Mouse (Mus musculus) megakaryocyte-erythroid progenitor cell, adult 5-6 weeks (primary cell): ENCODE data around the gene Sept9. TPM values are rescaled to one million over a fixed set of nuclear protein-coding genes. Genes with fewer than 3 reads are reported as not detected.
A peak's percentile ranks its signal among the peaks of the same experiment; 100 is the strongest.

Experiments
- ATAC-seq: replicated peaks from 2 replicates; pipeline ENCODE4 v1.8.0; 2016; ENCODE audit warnings: mild to moderate bottlenecking, inconsistent platforms; ENCODE audit not compliant: severe bottlenecking, poor library complexity, low FRiP score, low TSS enrichment
- total RNA-seq, 2 experiments: library from RNA; stranded (forward) in 1 of 2; stranded (reverse) in 1 of 2; fragments of 200-1000, 215-1000 nt in 1 of 2; fragments of >200 nt in 1 of 2; fragmentation: Nextera tagmentation in 1 of 2; gene quantifications; 2 replicates each; pipeline ENCODE4 v1.2.3; 2014 to 2017

The Sept9 gene
- total RNA-seq, 2 experiments from 2014 or later = 46.9 to 60.5 TPM

GRCm38 (mm10) chr11:117301716-117302115 lies 102.3 kb downstream of the Sept9 start:
- ATAC-seq = no peak

DNA sequence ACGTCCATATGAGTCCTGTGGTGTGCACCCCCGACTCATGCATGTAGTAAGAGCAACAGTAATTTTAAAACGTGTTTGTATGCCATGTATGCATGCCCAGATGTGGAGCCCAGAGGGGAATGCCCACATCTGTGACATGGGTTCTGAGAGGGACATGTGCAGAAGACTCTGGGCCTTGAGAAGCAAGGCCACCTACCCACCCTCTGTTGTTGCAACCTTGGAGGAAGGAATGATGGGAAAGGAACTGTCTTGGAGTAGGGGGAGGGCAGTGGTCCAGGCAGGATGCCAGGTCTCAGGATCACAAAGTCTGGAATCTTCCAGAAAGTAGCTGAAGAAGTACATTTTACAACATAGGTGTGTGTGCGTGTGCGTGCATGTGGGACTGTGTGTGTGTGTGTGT lies 102.9 kb downstream of the Sept9 start:
- ATAC-seq = no peak

DNA sequence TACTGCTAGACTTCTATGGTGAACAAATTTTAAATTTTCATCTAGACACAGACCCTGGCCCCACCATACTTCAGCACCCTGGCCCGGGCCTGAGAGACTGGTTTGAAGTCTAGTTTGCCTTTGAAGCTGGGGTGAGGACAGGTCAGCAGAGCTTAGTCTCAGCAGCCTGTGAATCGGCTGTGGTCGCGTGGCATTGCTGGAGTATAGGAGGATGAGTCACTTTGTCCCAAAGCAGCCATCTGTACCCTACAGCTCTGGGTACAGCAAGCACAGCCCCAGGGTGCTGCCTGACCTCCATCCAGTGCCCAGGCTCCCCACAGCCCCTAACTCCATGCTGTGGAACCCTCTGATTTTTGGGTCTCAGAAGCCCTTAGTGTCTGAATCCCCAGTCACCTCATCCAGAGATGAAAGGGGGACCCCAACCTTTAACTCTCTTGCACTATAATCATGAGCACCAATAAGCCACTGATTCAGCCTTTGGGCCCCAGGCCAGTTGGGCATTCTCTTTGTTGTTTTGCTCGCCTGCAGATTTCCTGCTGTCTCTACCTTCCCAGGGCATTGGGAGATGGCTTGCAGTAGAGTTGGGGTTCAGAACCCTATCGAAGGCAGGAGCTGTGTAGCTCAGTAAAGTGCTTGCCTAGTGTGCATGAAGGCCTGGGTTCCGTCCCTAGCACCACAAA lies 106.2 kb downstream of the Sept9 start:
- ATAC-seq = no peak

DNA sequence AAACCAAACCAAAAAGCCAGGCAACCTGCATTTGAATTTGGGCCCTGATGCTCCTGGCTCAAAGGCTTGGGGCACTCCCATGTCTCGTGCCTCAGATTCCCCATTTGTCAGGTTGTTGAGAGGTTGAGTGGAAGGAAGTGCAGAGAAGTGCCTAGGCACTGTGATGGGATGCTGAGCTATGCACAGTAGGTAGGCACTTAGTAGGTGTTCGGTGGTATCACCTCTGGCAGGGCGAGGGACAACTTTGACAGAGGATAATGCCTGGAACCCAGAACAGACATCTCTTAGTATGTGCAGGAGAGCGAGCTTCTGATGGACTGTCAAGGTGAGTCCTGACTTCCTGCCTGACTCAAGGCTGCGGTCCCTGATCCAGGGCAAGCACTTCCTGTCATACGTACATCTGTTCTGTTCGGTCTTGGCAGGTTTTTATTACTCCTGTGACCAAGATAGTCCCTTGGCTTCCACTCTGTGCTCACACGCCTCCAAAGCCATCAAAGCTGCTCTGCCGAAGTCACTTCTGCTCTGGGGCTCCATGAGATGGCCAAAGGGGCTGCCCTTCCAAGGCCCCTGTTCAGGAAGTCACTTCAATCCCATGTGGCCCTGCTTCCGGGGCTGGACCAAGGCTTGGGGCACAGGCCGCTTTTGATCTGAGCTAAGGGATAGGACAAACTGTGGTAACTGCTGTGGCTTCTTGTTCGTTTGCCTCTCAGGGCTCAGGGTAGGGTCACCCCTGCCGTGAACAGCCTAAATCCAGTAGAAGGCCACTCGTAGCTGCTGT lies 107.0 kb downstream of the Sept9 start:
- no peak for ATAC-seq

- ATAC-seq = peak; percentile 82
Observed at GRCm38 (mm10) chr11:117307895-117308786, 108.7 kb downstream of the Sept9 start.

- ATAC-seq = no peak
Observed at GRCm38 (mm10) chr11:117309108-117309917, 109.9 kb downstream of the Sept9 start.

- ATAC-seq = no peak
Observed at GRCm38 (mm10) chr11:117309918-117310287, 110.4 kb downstream of the Sept9 start.

DNA sequence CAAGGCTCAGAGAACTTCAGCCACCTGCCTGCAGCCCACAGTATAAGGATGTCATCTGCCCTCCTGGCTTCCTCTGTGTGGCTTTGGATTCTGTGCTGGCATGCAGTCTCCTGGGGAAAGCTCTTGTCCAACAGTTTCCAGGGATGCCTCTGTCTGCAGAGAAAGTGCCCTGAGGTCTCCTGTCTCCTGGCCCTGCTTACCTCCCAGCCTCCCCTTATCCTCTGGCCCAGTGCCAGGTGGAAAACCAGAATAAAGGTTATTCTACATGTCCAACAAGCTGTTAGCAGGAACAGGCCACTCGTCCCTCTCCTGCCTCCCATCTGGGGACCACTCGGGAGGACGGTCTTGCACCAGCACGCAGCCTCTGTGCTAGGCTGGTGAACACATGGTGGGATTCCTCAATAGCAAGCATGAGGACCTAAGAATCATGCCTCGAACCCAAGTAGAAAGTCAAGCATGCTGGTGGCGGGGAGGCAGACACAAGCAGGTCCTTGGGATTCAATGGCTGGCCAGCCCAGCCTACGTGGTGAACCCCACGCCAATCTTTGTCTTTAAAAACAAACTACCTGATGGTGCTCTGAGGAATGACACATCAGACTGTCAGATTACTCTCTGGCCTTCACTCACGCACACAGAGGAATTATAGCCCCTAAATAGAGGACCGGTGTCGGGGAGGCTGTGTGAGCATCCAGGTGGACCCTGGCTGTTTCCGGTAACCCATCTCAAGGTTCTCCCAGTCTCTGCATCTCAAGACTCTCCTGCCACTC lies 111.1 kb downstream of the Sept9 start:
- no peak for ATAC-seq

- ATAC-seq = no peak
Observed at GRCm38 (mm10) chr11:117311127-117311800, 111.8 kb downstream of the Sept9 start.

- no peak for ATAC-seq
Observed at GRCm38 (mm10) chr11:117312028-117312901, 112.8 kb downstream of the Sept9 start.

- ATAC-seq = peak; percentile 29; the same call in 1 of the 2 replicates
Observed at GRCm38 (mm10) chr11:117312936-117313335, 113.5 kb downstream of the Sept9 start.

- ATAC-seq = no peak
Observed at GRCm38 (mm10) chr11:117313446-117313845, 114.0 kb downstream of the Sept9 start.

DNA sequence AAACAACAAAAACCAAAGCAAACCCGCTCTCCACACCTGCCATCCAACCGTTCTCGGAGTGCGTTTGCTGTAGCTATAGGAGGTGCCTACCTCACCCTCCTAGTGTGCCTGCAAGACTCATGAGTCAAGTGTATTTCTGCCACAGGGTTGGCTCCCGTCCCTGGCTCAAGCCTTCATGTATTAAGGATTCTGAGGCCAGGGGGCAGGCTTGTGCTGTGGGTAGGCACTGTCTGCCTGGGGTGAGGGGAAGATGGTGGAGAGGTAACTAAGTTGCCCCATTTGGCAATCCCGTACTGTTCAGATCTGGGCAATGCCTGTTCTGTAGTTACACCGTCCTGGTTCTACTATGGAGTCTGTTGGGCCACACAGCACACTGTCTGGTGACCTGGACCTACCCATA lies 114.6 kb downstream of the Sept9 start:
- ATAC-seq = no peak

DNA sequence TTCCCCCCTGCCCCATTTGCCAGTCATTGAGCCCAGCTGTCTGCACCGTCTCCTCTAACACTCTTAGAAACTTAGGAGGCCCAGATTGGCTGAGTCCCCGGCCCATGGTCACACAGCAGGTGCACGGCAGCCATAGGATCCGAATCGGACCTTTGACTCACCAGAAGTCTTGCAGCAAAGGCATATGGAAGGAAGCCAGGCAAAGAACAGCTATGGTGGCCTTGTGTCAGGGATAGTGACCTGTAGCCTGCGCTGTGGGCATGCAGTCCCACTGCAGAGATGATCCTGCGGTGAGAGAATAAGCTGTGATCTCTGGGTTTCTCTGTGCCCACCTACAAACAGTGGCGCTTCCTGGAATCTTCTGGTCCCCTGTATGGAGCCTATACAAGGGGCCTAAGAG lies 115.1 kb downstream of the Sept9 start:
- no peak for ATAC-seq

GRCm38 (mm10) chr11:117315309-117315708 lies 115.8 kb downstream of the Sept9 start:
- no peak for ATAC-seq

DNA sequence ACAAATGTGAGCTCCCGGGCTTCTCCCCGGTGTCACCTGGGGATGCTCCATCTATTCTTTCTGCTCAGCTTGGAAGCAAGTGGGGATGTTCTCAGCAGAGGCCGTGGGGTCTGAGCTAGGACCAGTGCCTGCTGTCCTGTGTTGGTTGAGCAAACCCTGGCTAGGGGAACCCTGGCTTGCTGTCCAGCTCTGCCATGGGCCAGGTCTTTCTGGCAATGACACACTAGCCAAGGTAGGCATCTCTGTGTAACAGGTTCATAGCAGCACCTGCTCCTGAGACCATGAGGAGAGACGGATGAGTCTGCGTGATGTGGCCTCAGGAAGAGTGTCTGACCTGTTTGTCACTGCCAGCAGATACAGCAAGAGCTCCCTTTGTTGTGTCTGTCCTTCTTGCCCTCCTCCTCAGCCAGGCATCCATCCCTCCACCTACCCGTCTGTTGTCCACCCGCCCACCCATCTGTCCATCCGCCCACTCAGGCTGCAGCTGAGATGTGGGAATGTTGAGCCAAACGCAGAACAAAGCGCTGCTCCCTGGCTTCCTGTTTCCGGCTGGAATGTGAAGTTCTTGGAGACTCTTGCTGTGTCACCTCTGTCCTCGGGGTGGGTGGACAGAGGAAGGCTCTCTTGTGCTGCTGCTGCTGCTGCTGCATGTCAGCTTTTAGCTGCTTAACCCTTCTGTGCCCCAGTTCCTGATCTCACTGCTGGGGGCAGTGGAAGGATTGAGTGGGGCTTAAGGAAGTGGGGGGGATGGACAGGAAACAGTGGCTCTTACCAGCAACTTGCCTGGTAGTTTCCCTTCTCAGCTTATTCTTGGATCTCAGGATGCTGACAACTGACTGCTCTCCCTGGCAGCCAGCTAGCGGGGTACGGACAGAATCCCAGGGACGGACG lies 117.2 kb downstream of the Sept9 start:
- ATAC-seq = no peak
